Mouse (Mus musculus): ENCODE measurements at regions not wholly inside any gene's neighbourhood (a gene's known extent, or its start where the extent isn't known, plus 50 kb on each side); places are given as distances from the start of the nearest gene placed in this dataset.

GRCm38 (mm10) chr13:119263561-119263960, 164.8 kb upstream of the Paip1 start:
- DNase-seq (ENCODE audit: low read depth in 1 of 2, low spot score in 2 of 2), result no peak

GRCm38 (mm10) chr13:119267608-119268300, 160.6 kb upstream of the Paip1 start:
- no peak for DNase-seq (ENCODE audit: low read depth in 1 of 2, low spot score in 2 of 2)

GRCm38 (mm10) chr13:119268301-119268675, 160.1 kb upstream of the Paip1 start:
- DNase-seq (ENCODE audit: low read depth in 1 of 2, low spot score in 2 of 2), result no peak

GRCm38 (mm10) chr13:119275500-119275899, 152.9 kb upstream of the Paip1 start:
- DNase-seq (ENCODE audit: low read depth in 1 of 2, low spot score in 2 of 2), result no peak

GRCm38 (mm10) chr13:119277308-119277948, 151.0 kb upstream of the Paip1 start:
- no peak for DNase-seq (ENCODE audit: low read depth in 1 of 2, low spot score in 2 of 2)

GRCm38 (mm10) chr13:119279449-119279848, 149.0 kb upstream of the Paip1 start:
- DNase-seq (ENCODE audit: low read depth in 1 of 2, low spot score in 2 of 2), result no peak

- DNase-seq (ENCODE audit: low read depth in 1 of 2, low spot score in 2 of 2), result no peak
Measured at GRCm38 (mm10) chr13:119280622-119281021, 147.8 kb upstream of the Paip1 start.

- DNase-seq (ENCODE audit: low read depth in 1 of 2, low spot score in 2 of 2), result peak in 1 of 2 experiments; percentile 5
Measured at GRCm38 (mm10) chr13:119283448-119283847, 145.0 kb upstream of the Paip1 start.

GRCm38 (mm10) chr13:119309238-119309637, 119.2 kb upstream of the Paip1 start:
- no peak for DNase-seq (ENCODE audit: low read depth in 1 of 2, low spot score in 2 of 2)

GRCm38 (mm10) chr13:119310013-119310412, 118.4 kb upstream of the Paip1 start:
- no peak for DNase-seq (ENCODE audit: low read depth in 1 of 2, low spot score in 2 of 2)

GRCm38 (mm10) chr13:119314356-119314755, 114.0 kb upstream of the Paip1 start:
- no peak for DNase-seq (ENCODE audit: low read depth in 1 of 2, low spot score in 2 of 2)

GRCm38 (mm10) chr13:119318358-119318757, 110.0 kb upstream of the Paip1 start:
- no peak for DNase-seq (ENCODE audit: low read depth in 1 of 2, low spot score in 2 of 2)

GRCm38 (mm10) chr13:119325510-119325909, 102.9 kb upstream of the Paip1 start:
- DNase-seq (ENCODE audit: low read depth in 1 of 2, low spot score in 2 of 2), result no peak

- no peak for DNase-seq (ENCODE audit: low read depth in 1 of 2, low spot score in 2 of 2)
Measured at GRCm38 (mm10) chr13:119326877-119327625, 101.3 kb upstream of the Paip1 start.

- DNase-seq (ENCODE audit: low read depth in 1 of 2, low spot score in 2 of 2), result no peak
Measured at GRCm38 (mm10) chr13:119328731-119329130, 99.7 kb upstream of the Paip1 start.

GRCm38 (mm10) chr13:119331815-119332214, 96.6 kb upstream of the Paip1 start:
- DNase-seq (ENCODE audit: low read depth in 1 of 2, low spot score in 2 of 2), result no peak

GRCm38 (mm10) chr13:119333915-119334314, 94.5 kb upstream of the Paip1 start:
- no peak for DNase-seq (ENCODE audit: low read depth in 1 of 2, low spot score in 2 of 2)

- DNase-seq (ENCODE audit: low read depth in 1 of 2, low spot score in 2 of 2), result no peak
Measured at GRCm38 (mm10) chr13:119337861-119338260, 90.5 kb upstream of the Paip1 start.

GRCm38 (mm10) chr13:119339016-119339415, 89.4 kb upstream of the Paip1 start:
- no peak for DNase-seq (ENCODE audit: low read depth in 1 of 2, low spot score in 2 of 2)

- no peak for DNase-seq (ENCODE audit: low read depth in 1 of 2, low spot score in 2 of 2)
Measured at GRCm38 (mm10) chr13:119339762-119340161, 88.6 kb upstream of the Paip1 start.

GRCm38 (mm10) chr13:119341833-119342232, 86.6 kb upstream of the Paip1 start:
- peak in 1 of 2 experiments; percentile 7 for DNase-seq (ENCODE audit: low read depth in 1 of 2, low spot score in 2 of 2)

GRCm38 (mm10) chr13:119342761-119343160, 85.6 kb upstream of the Paip1 start:
- no peak for DNase-seq (ENCODE audit: low read depth in 1 of 2, low spot score in 2 of 2)

All from monocyte, adult 2 months (primary cell).